Mouse (Mus musculus) forebrain, embryonic 13.5 days (tissue): ENCODE results near the gene Spryd7. TPM values are rescaled to one million over a fixed set of nuclear protein-coding genes. Genes with fewer than 3 reads are reported as not detected.
A peak's percentile ranks its signal among the peaks of the same experiment; 100 is the strongest.
"Not testable (repeated sequence)": the region's sequence is repeated elsewhere in the genome, so short reads cannot be mapped to it uniquely, and the experiment has no call there.

Source experiments
- ATAC-seq: fragments of 200-750 bp; cut with Nextera tagmentation; 2 replicates; pipeline ENCODE4 v1.8.0; 2017
- H3K27ac ChIP-seq: fragments of 300-500 bp; sonication (generic); 2 replicates; pipeline ENCODE4 v1.5.1; 2015; ENCODE audit warnings: inconsistent platforms, mild to moderate bottlenecking, moderate library complexity
- H3K27me3 ChIP-seq: fragments of 300-500 bp; sonication (generic); 2 replicates; pipeline ENCODE4 v1.6.1; 2015; ENCODE audit warnings: mild to moderate bottlenecking, inconsistent platforms
- H3K36me3 ChIP-seq: fragments of 300-500 bp; sonication (generic); 2 replicates; pipeline ENCODE4 v1.6.1; 2015; ENCODE audit warnings: mild to moderate bottlenecking, inconsistent platforms; ENCODE audit not compliant: poor library complexity, severe bottlenecking
- H3K4me1 ChIP-seq: fragments of 300-500 bp; sonication (generic); 2 replicates; pipeline ENCODE4 v1.6.1; 2015; ENCODE audit warnings: inconsistent platforms
- H3K4me2 ChIP-seq: fragments of 300-500 bp; sonication (generic); 2 replicates; pipeline ENCODE4 v1.6.1; 2015; ENCODE audit warnings: inconsistent platforms, mild to moderate bottlenecking, moderate library complexity
- H3K4me3 ChIP-seq: fragments of 300-500 bp; sonication (generic); 2 replicates; pipeline ENCODE4 v1.5.1; 2015; ENCODE audit warnings: mild to moderate bottlenecking, inconsistent platforms
- H3K9ac ChIP-seq: fragments of 300-500 bp; sonication (generic); 2 replicates; pipeline ENCODE4 v1.6.1; 2015; ENCODE audit warnings: mild to moderate bottlenecking, inconsistent platforms
- H3K9me3 ChIP-seq: fragments of 300-500 bp; sonication (generic); replicated peaks from 2 replicates; pipeline ENCODE4 v1.6.1; 2016; ENCODE audit warnings: inconsistent platforms
- WGBS: fragments of 180-500 bp; shearing (Covaris S2); methylation state at CpG from one replicate; pipeline ENCODE4 v1.1.7; 2015; 5-methylcytosine and 5-hydroxymethylcytosine counted together
- polyA plus RNA-seq: library from polyadenylated mRNA; unstranded; fragments of >200 nt; fragmentation: Nextera tagmentation; extraction: Ambion mirVana; gene quantifications from 2 replicates; pipeline ENCODE4 v1.2.1, GENCODE M21; 2015

Gene Spryd7
- polyA plus RNA-seq: 30.5 and 31.5 TPM in 2 replicates

GRCm38 (mm10) chr14:61556289-61557147 is at the start of gene Spryd7:
Gene Spryd7, minus strand, starts transcription at chr14:61556886.
- Histone ChIP-seq H3K9ac (peak within 1 kb of the TSS; percentile 75), H3K4me2 (peak within 1 kb of the TSS; percentile 91), H3K36me3 (no peaks in the 10 kb centered on the region), H3K4me1 (peaks cover 9% of the 10 kb centered on the region), H3K27me3 (0 out of 2 replicates have a peak, but pooled peaks cover 3% of the 10 kb centered on the region), H3K27ac (peak within 1 kb of the TSS; percentile 76), H3K9me3 (no peaks in the 10 kb centered on the region), H3K4me3 (peak within 1 kb of the TSS; percentile 71)
- under 1% methylated on average over 72 of the region's 72 CpGs for WGBS
- peak; percentile 98 for ATAC-seq

DNA sequence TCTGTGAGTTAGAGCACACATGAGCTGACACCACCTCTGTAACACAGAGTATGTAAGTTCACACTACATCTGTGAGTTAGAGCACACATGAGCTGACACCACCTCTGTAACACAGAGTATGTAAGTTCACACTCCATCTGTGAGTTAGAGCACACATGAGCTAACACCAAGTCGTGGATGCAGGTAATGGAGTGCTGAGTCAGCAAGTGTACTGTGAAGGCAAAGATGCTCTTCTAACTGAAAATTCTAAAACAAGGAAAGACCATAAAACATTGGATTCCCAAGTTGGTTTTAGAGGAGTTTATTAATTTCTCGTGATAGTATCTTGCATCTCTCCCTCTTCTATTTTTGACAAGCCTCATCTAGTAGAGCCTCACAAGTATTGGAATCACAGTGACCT is 49.4 kb upstream of the Spryd7 start:
- not testable (repeated sequence) for H3K4me2 ChIP-seq, H3K9me3 ChIP-seq, ATAC-seq, H3K27me3 ChIP-seq, H3K4me3 ChIP-seq, H3K27ac ChIP-seq, H3K9ac ChIP-seq
- Histone ChIP-seq H3K36me3 (peaks cover 43% of the 10 kb centered on the region), H3K4me1 (peaks cover 16% of the 10 kb centered on the region)
- WGBS: 84% methylated on average over 2 of the region's 2 CpGs

- 93% methylated on average over 3 of the region's 3 CpGs for WGBS
- H3K9me3 ChIP-seq: no peaks in the 10 kb centered on the region
- peaks cover 43% of the 10 kb centered on the region for H3K36me3 ChIP-seq
- H3K27ac ChIP-seq: no peak overlapping the region
- peaks cover 28% of the 10 kb centered on the region for H3K4me1 ChIP-seq
- no peak overlapping the region for H3K4me2 ChIP-seq
- H3K4me3 ChIP-seq: no peak overlapping the region
- H3K27me3 ChIP-seq: no peaks in the 10 kb centered on the region
- no peak overlapping the region for H3K9ac ChIP-seq
- ATAC-seq: no peak
Observed at GRCm38 (mm10) chr14:61604081-61604480, 47.4 kb upstream of the Spryd7 start.

DNA sequence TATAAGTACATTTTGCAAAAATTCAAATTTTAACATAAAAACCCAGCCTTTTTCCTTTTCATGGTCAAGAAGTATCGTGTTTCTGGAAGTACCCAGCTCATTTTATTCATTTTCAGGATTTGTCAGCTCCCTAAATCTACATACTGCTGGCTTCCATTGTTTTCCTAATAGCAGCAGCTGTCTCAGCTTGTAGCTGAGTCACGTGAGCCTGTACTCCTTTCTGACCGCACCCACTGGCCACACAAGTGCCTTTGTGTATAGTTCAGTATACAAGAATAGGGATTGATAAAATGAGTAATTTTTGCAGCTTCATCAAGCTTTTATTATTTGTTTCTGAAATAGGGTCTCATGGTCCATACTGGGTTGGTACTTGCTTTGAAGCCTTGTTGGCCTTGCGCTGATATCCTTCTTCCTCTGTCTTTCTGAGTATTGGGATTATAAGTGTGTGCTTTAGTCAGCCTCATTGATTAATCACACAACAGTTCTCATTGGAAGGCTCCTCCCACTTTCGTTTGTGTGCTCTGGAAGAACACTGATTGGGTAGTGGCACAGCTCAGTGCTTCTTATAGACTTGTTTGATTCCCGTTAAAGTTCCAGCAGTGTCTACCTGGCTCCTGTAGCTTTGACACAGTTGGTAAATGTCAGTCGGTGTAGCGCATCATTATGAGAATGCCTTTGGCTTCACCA is 46.5 kb upstream of the Spryd7 start:
- WGBS: 59% methylated on average over 8 of the region's 8 CpGs

GRCm38 (mm10) chr14:61601348-61601747 is 44.7 kb upstream of the Spryd7 start:
- 88% methylated on average over 9 of the region's 9 CpGs for WGBS
- peak overlapping the region; percentile 71 for H3K4me2 ChIP-seq
- peaks cover 27% of the 10 kb centered on the region for H3K36me3 ChIP-seq
- H3K4me1 ChIP-seq: peaks cover 28% of the 10 kb centered on the region
- H3K9me3 ChIP-seq: no peaks in the 10 kb centered on the region
- H3K9ac ChIP-seq: no peak overlapping the region
- H3K4me3 ChIP-seq: peak overlapping the region; percentile 85
- H3K27ac ChIP-seq: no peak overlapping the region
- no peak for ATAC-seq
- H3K27me3 ChIP-seq: no peaks in the 10 kb centered on the region

More for the DNA sequence above, 46.5 kb upstream of the Spryd7 start:
- Histone ChIP-seq H3K4me2 (peak overlapping the region; percentile 25), H3K9ac (no peak overlapping the region), H3K27ac (0 out of 2 replicates have a peak overlapping the region, but pooled peaks have one; percentile 6), H3K36me3 (peaks cover 43% of the 10 kb centered on the region), H3K4me3 (no peak overlapping the region), H3K27me3 (no peaks in the 10 kb centered on the region), H3K9me3 (no peaks in the 10 kb centered on the region), H3K4me1 (peaks cover 28% of the 10 kb centered on the region)
- peak; percentile 52; the same call in 1 of the 2 replicates for ATAC-seq

DNA sequence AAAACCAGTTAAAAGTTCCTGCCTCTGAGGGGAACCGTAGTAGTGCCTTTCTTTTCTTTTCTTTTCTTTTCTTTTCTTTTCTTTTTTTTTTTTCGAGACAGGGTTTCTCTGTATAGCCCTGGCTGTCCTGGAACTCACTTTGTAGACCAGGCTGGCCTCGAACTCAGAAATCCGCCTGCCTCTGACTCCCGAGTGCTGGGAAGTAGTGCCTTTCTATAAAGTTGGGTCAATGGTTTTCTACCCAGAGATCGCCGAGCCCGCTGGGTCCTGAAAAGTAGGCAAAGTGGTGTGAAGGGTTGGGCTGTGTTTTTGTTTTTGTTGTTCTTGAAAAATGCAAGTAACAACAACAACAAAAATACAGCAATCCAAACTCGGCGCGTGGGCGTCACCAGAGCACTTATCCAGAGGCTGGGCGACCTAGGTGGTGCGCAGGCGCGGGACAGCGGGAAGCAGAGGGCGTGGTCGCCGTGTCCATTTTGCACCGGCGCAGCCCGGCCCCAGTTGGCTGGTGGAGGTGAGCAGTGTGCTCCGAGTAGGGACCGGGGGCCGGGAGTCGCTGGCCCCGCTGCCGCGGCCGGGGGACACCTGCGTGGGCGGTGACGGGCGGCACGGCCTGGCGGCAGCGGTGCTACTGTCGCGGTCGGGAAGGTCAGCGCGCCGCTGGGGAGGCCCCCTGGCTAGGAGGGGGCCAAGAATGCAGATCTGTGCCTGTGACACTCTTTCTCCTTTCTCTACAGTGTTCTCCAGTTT is 42.5 kb upstream of the Spryd7 start:
- H3K9me3 ChIP-seq: no peaks in the 10 kb centered on the region
- WGBS: 5% methylated on average over 44 of the region's 44 CpGs

DNA sequence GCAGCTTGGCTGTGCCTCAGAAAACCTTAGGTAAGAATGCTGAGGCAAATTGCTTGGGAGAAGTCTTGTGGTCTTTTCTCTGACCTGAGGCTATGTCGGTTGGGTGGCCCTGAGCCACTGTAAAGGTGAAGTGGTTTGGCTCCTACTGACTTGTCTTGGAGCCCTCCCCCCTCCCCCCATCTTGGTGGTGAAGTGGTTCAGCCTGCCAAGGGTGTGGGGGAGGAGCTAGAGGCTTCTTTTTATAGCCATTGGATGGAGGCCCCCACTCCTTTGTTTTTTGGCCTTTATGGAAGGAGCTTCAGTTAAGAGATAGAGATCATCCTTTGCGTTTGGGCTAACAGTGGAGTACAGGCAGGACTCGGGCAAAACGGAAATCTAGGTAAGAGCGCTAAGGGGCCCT is 41.3 kb upstream of the Spryd7 start, which contains the start of gene Trim13:
Trim13 (plus strand) TSS at position 280 of the 400 bp plus-strand sequence.
- no peak for ATAC-seq

More for the DNA sequence above, 42.5 kb upstream of the Spryd7 start:
- Histone ChIP-seq H3K27ac (peak overlapping the region; percentile 76), H3K4me1 (peaks cover 28% of the 10 kb centered on the region), H3K4me2 (peak overlapping the region; percentile 71), H3K9ac (peak overlapping the region; percentile 92), H3K27me3 (no peaks in the 10 kb centered on the region), H3K36me3 (peaks cover 8% of the 10 kb centered on the region), H3K4me3 (peak overlapping the region; percentile 85)
- ATAC-seq: peak; percentile 97

GRCm38 (mm10) chr14:61596719-61597426 is 40.2 kb upstream of the Spryd7 start:
- no peak for ATAC-seq
- no peak overlapping the region for H3K9ac ChIP-seq
- H3K4me3 ChIP-seq: no peak overlapping the region
- H3K4me2 ChIP-seq: no peak overlapping the region
- H3K4me1 ChIP-seq: peaks cover 20% of the 10 kb centered on the region
- no peaks in the 10 kb centered on the region for H3K9me3 ChIP-seq
- no peak overlapping the region for H3K27ac ChIP-seq
- WGBS: 91% methylated on average over 9 of the region's 9 CpGs
- H3K36me3 ChIP-seq: no peaks in the 10 kb centered on the region
- no peaks in the 10 kb centered on the region for H3K27me3 ChIP-seq

More for the DNA sequence above, 41.3 kb upstream of the Spryd7 start, which contains the start of gene Trim13:
- no peaks in the 10 kb centered on the region for H3K36me3 ChIP-seq
- no peak within 1 kb of the TSS for H3K9ac ChIP-seq
- H3K4me3 ChIP-seq: peak within 1 kb of the TSS; percentile 85
- no peak within 1 kb of the TSS for H3K27ac ChIP-seq
- H3K4me2 ChIP-seq: peak within 1 kb of the TSS; percentile 71
- H3K27me3 ChIP-seq: no peaks in the 10 kb centered on the region
- H3K4me1 ChIP-seq: peaks cover 22% of the 10 kb centered on the region
- no peaks in the 10 kb centered on the region for H3K9me3 ChIP-seq
- WGBS: 57% methylated on average over 5 of the region's 5 CpGs

DNA sequence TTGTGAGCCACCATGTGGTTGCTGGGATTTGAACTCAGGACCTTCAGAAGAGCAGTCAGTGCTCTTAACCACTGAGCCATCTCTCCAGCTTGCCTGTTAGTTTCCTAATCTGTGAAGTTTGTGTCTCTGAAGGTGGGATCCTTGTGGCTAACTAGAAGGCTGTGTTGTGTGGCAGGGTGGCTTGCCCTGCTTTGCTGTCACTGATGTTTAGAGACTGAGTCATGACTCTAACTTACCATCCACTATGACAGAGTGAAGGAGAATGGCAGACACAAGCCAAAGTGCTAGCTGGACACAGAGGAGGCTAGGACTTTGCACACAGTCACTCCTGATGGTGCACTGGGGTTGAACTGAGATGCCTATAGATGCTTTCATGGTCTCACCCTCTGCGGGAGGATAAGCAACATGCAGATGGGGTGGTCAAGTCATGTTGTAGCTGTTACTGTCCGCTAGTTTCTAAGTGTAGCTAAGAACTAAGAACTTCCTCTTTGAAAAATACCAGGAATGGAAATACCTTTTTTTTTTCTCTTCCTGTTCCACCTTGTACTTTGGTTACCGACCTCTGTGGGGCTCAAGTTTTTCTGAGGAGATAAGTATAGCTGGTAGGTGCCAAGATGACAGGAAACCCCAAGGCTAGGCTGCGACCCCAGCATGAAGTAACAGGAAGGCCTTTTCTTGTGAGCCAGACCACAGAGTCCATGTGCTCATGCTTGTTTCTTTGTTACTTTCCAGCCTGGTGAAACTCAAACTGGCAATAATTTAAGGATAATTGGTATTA is 32.8 kb upstream of the Spryd7 start:
- Histone ChIP-seq H3K4me3 (no peak overlapping the region), H3K4me1 (no peaks in the 10 kb centered on the region), H3K4me2 (no peak overlapping the region), H3K9ac (no peak overlapping the region), H3K9me3 (no peaks in the 10 kb centered on the region), H3K27ac (no peak overlapping the region), H3K36me3 (no peaks in the 10 kb centered on the region), H3K27me3 (no peaks in the 10 kb centered on the region)
- 91% methylated on average over 4 of the region's 4 CpGs for WGBS
- ATAC-seq: no peak

GRCm38 (mm10) chr14:61575941-61576340 is 19.3 kb upstream of the Spryd7 start:
- Histone ChIP-seq H3K4me3 (no peak overlapping the region), H3K9me3 (no peaks in the 10 kb centered on the region), H3K27me3 (no peaks in the 10 kb centered on the region), H3K4me1 (no peaks in the 10 kb centered on the region), H3K36me3 (no peaks in the 10 kb centered on the region), H3K27ac (no peak overlapping the region), H3K9ac (no peak overlapping the region), H3K4me2 (no peak overlapping the region)
- no peak for ATAC-seq
- 89% methylated on average over 8 of the region's 8 CpGs for WGBS
